Mouse (Mus musculus) lung, adult 18-20 months (tissue): ENCODE measurements at regions not wholly inside any gene's neighbourhood (a gene's known extent, or its start where the extent isn't known, plus 50 kb on each side); places are given as distances from the start of the nearest gene placed in this dataset.

Source experiments
- DNase-seq, 2 experiments: peaks; one replicate each; pipeline ENCODE4 v3.0.0; 2022; ENCODE audit warnings: mixed read lengths in 2 of 2

DNA sequence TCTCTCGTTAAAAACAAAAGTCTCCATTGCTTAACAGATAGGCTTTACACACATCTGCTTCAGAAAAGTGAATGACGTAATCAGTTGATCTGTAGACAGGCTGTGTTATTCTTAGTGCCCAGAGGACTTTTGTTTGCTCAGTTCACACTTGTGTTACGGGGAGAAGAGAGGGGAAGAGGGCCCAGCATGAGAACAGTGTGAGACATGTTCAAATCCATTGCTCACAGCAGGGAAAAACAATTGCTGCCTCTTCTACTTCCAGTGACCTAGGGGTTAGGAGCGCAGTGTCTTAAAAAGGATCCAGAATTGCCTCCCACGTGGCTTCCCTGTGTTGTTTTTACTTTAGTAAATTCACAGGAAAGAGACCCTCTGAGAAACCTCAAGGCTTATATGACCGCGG lies 243.3 kb upstream of the BC052040 start:
- DNase-seq = no peak

DNA sequence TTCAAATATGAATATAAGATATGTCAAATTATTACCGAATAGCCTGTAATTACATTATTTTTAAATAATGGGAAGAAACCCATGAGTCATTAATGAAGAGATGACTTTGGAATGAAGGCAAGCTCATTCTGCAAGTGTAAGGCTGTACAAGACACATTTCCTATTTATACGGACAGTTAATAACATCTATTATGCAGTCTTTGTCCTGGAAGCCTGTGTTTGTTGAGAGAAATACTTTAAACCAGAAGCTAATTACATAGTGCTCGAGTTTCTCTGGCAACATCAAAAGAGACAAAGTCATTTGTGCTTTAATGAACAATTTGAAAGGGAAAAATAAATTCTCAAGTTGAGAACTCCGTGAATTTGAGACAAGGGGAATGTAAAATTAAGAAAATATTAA lies 242.5 kb upstream of the BC052040 start:
- DNase-seq = no peak

DNA sequence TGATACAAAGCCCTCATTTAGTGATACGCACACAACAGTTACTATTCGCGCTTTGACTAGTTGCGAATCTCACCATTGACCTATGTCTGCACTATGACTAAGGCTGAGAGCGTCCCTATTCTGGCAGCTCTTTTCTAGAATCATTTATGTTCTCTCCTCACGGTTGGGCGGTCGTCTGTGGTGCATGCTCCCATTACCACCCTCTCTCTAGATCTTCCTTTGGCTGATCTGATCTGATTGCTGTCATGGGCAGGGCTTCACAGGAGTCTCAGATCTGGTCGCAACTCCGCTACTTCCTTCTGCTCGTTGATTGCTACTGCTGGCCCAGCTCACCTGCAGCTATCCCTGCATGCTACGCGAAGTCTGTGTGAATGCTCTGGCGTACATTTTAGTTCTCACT lies 239.2 kb upstream of the BC052040 start:
- no peak for DNase-seq

- DNase-seq = no peak
Measured at GRCm38 (mm10) chr2:115346551-115346950, 235.0 kb upstream of the BC052040 start.

DNA sequence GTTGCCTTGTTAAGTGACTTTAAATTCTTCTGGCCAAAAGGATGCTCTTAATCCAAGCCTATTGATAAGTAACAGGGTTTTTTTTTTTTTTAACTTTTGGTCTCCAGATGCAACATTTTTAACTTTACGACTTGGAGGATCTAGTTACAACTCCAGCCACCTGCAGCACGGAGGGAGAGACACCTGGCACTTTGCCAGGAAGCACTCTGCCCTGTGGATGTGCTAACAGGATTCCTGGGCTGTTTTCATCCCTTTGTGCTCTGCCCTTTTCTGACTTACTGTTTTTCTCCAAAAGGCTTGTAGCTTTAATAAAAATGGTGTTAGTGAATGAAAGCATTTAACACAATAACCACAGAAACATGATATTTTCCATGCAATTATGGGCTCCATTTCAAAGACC lies 233.3 kb upstream of the BC052040 start:
- DNase-seq = no peak

GRCm38 (mm10) chr2:115371072-115371471 lies 210.4 kb upstream of the BC052040 start:
- DNase-seq = no peak

DNA sequence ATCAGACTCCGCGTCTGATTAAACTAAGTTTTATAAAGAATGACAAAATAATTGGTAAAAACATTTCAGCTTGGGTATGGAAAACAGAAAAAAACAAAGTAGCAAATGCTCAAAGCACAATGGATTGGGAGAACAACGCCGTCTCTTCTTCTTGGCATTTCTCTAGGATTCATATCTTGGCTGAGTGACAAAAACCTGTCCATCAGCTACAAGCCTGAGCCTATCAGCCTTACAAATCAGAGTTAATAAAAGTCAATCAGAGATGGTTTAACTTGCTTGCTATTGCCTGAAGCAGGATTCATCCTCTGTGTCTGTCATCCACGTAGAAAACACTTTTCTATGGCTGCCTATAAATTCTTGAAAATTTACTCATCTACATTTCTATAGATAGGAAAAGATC lies 206.2 kb upstream of the BC052040 start:
- DNase-seq = no peak

GRCm38 (mm10) chr2:115384414-115385180 lies 196.9 kb upstream of the BC052040 start:
- no peak for DNase-seq

- no peak for DNase-seq
Measured at GRCm38 (mm10) chr2:115385207-115386168, 196.0 kb upstream of the BC052040 start.

- no peak for DNase-seq
Measured at GRCm38 (mm10) chr2:115391575-115391974, 189.9 kb upstream of the BC052040 start.

DNA sequence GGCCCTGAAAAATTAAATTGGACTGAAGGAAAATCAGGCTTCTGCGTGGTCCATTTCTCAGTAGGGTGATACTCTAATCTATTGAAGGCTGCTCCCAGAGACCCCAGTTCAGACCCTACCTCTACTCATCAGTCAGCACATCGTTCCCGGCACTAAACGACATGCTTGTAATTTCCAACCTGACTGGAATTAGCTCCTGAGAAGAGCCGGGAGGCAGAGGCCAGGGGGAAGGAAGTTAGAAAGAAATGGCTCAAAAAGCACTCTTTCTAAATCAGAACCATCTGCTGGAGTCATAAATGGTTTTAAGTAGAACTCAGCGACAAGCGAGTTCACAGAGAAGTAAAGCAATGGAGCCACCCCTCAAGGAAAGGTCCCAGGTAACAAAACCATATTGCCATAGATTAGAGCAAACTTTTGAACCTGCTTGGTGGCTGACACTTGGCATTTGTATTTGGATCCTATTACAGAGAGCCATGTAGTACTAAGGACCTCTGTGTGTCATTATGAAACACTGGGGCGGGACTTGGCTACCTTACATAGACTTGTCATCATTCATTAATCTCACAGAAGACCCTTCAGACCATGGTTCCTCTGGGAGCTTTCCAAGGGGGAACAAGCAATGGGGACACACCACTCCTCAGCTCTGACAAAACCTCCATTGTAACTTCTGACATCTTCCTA lies 189.3 kb upstream of the BC052040 start:
- DNase-seq = no peak

- no peak for DNase-seq
Measured at GRCm38 (mm10) chr2:115394091-115394490, 187.4 kb upstream of the BC052040 start.

DNA sequence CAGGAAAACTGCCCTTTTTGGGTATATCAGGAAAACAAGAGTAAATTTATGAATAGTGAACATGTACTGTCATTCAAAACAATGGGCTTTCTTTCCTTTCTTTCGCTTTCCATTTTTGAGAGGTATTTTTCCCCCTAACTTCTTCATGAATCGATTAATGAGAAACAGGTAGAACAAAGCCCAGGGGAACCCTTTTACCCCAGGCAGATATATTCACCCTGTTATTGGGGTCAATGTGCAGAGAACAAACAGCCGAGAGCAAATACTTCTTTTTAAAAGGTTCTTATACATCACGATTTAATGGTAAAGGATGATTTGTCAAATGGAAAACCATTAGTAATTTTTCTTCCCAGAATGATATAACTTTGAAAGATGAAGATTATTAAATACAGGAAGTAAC lies 183.0 kb upstream of the BC052040 start:
- DNase-seq = no peak

DNA sequence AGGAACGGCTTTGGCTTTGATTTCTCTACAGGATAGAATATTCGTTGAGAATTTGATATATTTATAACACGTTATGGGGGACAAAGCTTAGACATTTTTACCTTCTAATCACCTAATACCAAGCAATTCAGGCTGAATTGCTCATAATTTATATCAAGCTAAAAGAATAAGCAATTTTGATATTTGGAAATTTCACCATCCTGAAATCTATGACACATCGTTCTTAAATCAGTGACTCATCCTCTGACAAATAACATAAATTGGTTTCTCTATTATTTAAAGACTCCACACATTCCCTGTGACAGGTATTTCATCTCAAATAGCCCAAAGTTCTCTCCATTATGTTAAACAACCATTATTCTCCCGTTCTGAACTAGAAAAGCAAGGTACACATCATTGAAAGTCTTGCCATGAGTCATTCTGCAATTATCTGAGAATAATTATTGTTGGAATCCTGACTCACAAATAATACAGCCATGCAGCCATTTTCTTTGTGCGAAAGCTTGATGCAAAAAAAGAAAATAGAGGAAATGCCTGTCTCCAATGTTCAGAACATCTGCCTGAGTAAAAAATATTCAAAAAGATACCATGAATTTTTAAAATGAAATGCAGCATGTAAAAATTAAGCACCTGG lies 182.3 kb upstream of the BC052040 start:
- no peak for DNase-seq

DNA sequence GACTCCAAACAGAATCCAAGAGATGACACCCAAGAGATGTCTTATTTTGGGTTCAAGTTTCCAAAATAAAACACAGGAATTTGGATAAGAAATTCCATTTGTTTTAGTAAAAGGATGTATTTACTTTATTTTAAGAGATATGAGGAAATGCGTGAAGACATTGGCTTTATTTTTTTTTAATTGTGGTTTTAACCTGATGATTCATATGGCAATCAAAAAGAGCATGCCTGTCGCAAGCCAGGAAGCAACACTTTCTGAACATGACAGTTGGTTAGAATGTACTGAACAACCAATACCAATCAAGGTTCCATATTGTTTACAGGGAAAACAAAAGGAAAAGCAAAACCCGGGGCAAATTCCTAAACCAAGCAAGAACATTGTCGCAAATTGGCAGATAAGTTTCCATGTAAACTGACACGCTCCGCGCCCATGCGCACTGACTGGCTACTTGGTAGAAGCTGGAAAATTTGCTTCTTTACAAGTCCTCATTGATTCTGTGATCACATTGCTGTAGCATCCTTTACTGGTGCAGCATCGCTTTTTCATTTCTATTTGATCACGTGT lies 181.4 kb upstream of the BC052040 start:
- DNase-seq = no peak

DNA sequence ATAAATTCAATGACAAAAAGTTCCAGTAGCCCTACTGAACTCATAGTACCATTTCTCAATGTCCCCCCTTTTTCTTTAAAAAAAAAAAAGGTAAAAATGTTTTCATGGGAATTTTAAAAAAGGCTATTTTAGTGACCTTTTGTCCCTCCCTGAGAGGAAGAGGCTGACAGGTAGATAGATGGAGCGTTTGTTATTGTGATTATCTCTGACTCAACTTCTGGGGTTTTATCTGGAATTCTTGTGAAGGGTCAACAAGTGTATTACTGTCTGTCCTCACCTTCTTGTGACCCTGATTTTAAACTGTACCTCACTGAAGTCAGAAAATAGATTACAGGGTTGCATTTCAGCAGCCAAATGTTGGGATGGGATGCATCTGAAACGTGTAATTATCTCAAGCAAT lies 179.3 kb upstream of the BC052040 start:
- DNase-seq = no peak

DNA sequence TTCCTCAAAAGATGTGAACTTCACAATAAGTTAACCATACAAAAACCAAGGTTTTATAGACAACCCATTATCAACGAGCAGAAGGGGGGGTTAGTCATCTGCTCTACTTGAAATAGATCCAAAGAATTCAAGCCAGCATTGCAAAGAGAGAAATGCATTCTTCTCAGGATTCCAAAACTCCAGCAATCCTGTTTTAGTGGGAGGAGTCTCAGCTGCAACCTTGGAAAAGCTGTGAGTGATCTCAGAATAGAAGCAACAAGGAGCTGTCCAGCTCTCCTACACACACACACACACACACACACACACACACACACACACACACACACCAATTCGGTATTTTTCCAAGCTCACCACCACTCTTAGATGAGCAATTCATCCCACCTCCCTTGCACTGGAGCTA lies 149.0 kb upstream of the BC052040 start:
- DNase-seq = no peak

GRCm38 (mm10) chr2:115441100-115441499 lies 140.4 kb upstream of the BC052040 start:
- no peak for DNase-seq

GRCm38 (mm10) chr2:115449783-115450483 lies 131.6 kb upstream of the BC052040 start:
- no peak for DNase-seq

DNA sequence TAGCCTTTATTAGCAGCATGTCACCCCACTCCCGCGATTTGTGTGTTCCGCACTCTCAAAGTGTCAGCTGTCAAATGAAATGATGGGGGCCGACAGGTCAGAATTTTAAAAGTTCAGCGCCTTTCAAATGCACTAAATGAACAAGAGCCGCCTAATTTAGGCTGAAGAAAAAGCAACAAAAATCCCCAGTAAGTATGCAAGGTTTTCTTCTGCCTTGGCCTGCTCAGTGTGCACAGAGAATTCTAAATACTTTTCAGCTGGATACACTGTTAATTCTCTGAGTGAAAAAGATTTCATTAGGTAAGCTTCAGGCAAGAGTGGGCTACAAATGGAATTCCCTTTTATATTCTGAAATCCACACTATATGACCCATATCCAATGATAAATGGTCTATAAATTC lies 125.9 kb upstream of the BC052040 start:
- DNase-seq = no peak

DNA sequence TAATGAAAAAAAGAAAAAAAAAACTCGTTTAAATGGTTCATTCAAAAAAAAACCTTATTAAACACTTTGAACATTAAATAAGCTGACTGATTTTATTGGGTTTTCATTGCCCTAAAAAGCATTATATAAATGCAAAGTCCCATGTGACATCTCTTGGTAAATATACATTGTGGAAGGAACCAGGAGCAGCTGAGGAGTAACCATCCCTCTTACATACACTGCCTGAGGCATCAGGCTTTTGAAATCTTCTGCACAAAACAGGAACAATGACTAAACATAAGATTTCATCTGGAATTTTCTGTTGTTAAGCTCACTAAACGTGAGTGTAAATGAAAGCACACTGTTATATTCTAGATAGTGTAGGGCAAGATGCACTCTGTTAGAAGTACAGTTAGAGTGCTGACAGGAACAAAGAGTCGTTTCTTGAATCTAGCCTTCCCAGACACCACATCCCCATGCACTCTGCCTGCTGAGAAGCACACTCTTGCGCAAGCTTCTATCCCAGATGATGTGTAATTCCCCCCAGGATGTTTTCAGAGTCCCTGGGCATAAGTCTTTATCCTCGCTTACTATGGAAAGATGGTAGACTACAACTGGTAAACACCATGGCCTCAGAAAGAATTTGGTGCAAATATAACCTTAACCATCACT lies 125.0 kb upstream of the BC052040 start:
- no peak for DNase-seq
